Mouse (Mus musculus) heart, embryonic 14.5 days (tissue): Measurements from ENCODE around the gene Srrd. TPM values are rescaled to one million over a fixed set of nuclear protein-coding genes. Genes with fewer than 3 reads are reported as not detected.

ENCODE experiments used
- ATAC-seq: fragments of 200-750 bp; cut with Nextera tagmentation; 2 replicates; pipeline ENCODE4 v1.8.0; 2017; ENCODE audit warnings: low read depth, moderate TSS enrichment; ENCODE audit not compliant: insufficient number of reproducible peaks, insufficient read depth, low FRiP score
- H3K27ac ChIP-seq, 2 experiments: fragments of 200-500 bp in 1 of 2; fragments of 300-500 bp in 1 of 2; sonication (generic) in 1 of 2; replicated peaks in 1 of 2; 2 replicates each; pipeline ENCODE4 v1.5.1; 2012 to 2014; ENCODE audit warnings: low read depth in 2 of 2, low read length in 2 of 2, control low read depth in 1 of 2, mild to moderate bottlenecking in 1 of 2, mixed read lengths in 1 of 2; ENCODE audit not compliant: control insufficient read depth in 1 of 2, insufficient read depth in 1 of 2
- H3K27me3 ChIP-seq: fragments of 300-500 bp; sonication (generic); 2 replicates; pipeline ENCODE4 v1.6.1; 2014; ENCODE audit warnings: mild to moderate bottlenecking, low read length, control low read depth; ENCODE audit not compliant: control insufficient read depth, insufficient read depth
- H3K36me3 ChIP-seq: fragments of 300-500 bp; sonication (generic); 2 replicates; pipeline ENCODE4 v1.6.1; 2014; ENCODE audit warnings: mild to moderate bottlenecking, control low read depth, low read length, mixed read lengths; ENCODE audit not compliant: control insufficient read depth, insufficient read depth
- H3K4me1 ChIP-seq, 2 experiments: fragments of 200-500 bp in 1 of 2; fragments of 300-500 bp in 1 of 2; sonication (generic) in 1 of 2; 2 replicates each; pipeline ENCODE4 v1.6.1; 2012 to 2014; ENCODE audit warnings: low read length in 2 of 2, control low read depth in 1 of 2, mixed read lengths in 1 of 2; ENCODE audit not compliant: control insufficient read depth in 2 of 2, insufficient read depth in 2 of 2
- H3K4me2 ChIP-seq: fragments of 300-500 bp; sonication (generic); 2 replicates; pipeline ENCODE4 v1.6.1; 2014; ENCODE audit warnings: mild to moderate bottlenecking, low read length
- H3K4me3 ChIP-seq, 2 experiments: fragments of 200-500 bp in 1 of 2; fragments of 300-500 bp in 1 of 2; sonication (generic) in 1 of 2; 2 replicates each; pipeline ENCODE4 v1.5.1; 2012 to 2014; ENCODE audit warnings: low read length in 2 of 2, mild to moderate bottlenecking in 2 of 2, control low read depth in 1 of 2, low read depth in 1 of 2, moderate library complexity in 1 of 2; ENCODE audit not compliant: control insufficient read depth in 1 of 2, insufficient read depth in 1 of 2
- H3K9ac ChIP-seq: fragments of 300-500 bp; sonication (generic); 2 replicates; pipeline ENCODE4 v1.6.1; 2014; ENCODE audit warnings: mild to moderate bottlenecking, low read length
- H3K9me3 ChIP-seq: fragments of 300-500 bp; sonication (generic); 2 replicates; pipeline ENCODE4 v1.6.1; 2016; ENCODE audit warnings: low read length, control low read depth; ENCODE audit not compliant: control insufficient read depth
- WGBS: fragments of 180-500 bp; shearing (Covaris S2); extraction: QIAGEN DNeasy Blood & Tissue Kit; methylation state at CpG from one replicate; pipeline ENCODE4 v1.1.7; 2014; 5-methylcytosine and 5-hydroxymethylcytosine counted together
- polyA plus RNA-seq: library from polyadenylated mRNA; unstranded; fragments of >200 nt; fragmentation: Nextera tagmentation; extraction: Ambion mirVana; gene quantifications from 2 replicates; pipeline ENCODE4 v1.2.1, GENCODE M21; 2014

Srrd gene
- polyA plus RNA-seq, 1 experiment from 2014 or later: 25.4 TPM

- no peak for ATAC-seq
- no peak within 1 kb of the TSS for H3K27ac ChIP-seq
- peaks cover 30% of the 10 kb centered on the region for H3K36me3 ChIP-seq
- H3K9me3 ChIP-seq: no peaks in the 10 kb centered on the region
- H3K9ac ChIP-seq: no peak within 1 kb of the TSS
- H3K27me3 ChIP-seq: 0 out of 2 replicates have a peak, but pooled peaks cover 5% of the 10 kb centered on the region
- peaks cover 2 to 5% of the 10 kb centered on the region in 2 experiments; a peak in 2 of 4 replicates for H3K4me1 ChIP-seq
- WGBS: 63% methylated on average over 13 of the region's 13 CpGs
- H3K4me2 ChIP-seq: no peak within 1 kb of the TSS
- no peak within 1 kb of the TSS for H3K4me3 ChIP-seq
These were observed 13.1 kb upstream of the Srrd start, which contains the start of gene Gm6583 for GRCm38 (mm10) chr5:112355910-112356309. Gene Gm6583, minus strand, starts transcription at chr5:112356033.

GRCm38 (mm10) chr5:112355493-112355892 is 12.7 kb upstream of the Srrd start:
- Histone ChIP-seq H3K9ac (no peak overlapping the region), H3K4me1 (peaks cover 2 to 5% of the 10 kb centered on the region in 2 experiments; a peak in 2 of 4 replicates), H3K36me3 (peaks cover 34% of the 10 kb centered on the region), H3K27ac (no peak overlapping the region), H3K4me3 (no peak overlapping the region), H3K4me2 (no peak overlapping the region), H3K27me3 (0 out of 2 replicates have a peak, but pooled peaks cover 5% of the 10 kb centered on the region), H3K9me3 (no peaks in the 10 kb centered on the region)
- WGBS: 83% methylated on average over 6 of the region's 6 CpGs
- ATAC-seq: no peak

- Histone ChIP-seq H3K27ac (no peak overlapping the region), H3K4me1 (no peaks in the 10 kb centered on the region), H3K4me2 (no peak overlapping the region), H3K9ac (no peak overlapping the region), H3K4me3 (no peak overlapping the region), H3K9me3 (no peaks in the 10 kb centered on the region), H3K36me3 (peaks cover 76% of the 10 kb centered on the region), H3K27me3 (no peaks in the 10 kb centered on the region)
- ATAC-seq: no peak
- WGBS: 86% methylated on average over 8 of the region's 8 CpGs
These were observed 6.3 kb upstream of the Srrd start for GRCm38 (mm10) chr5:112349169-112349568.

- no peak overlapping the region for H3K4me3 ChIP-seq
- peaks cover 0 to 6% of the 10 kb centered on the region in 2 experiments; a peak in 3 of 4 replicates for H3K4me1 ChIP-seq
- H3K9me3 ChIP-seq: no peaks in the 10 kb centered on the region
- no peak overlapping the region for H3K9ac ChIP-seq
- no peaks in the 10 kb centered on the region for H3K27me3 ChIP-seq
- no peak for ATAC-seq
- 83% methylated on average over 16 of the region's 16 CpGs for WGBS
- H3K4me2 ChIP-seq: no peak overlapping the region
- no peak overlapping the region for H3K27ac ChIP-seq
- peaks cover 59% of the 10 kb centered on the region for H3K36me3 ChIP-seq
These were observed 3.5 kb upstream of the Srrd start for GRCm38 (mm10) chr5:112346211-112346965.

DNA sequence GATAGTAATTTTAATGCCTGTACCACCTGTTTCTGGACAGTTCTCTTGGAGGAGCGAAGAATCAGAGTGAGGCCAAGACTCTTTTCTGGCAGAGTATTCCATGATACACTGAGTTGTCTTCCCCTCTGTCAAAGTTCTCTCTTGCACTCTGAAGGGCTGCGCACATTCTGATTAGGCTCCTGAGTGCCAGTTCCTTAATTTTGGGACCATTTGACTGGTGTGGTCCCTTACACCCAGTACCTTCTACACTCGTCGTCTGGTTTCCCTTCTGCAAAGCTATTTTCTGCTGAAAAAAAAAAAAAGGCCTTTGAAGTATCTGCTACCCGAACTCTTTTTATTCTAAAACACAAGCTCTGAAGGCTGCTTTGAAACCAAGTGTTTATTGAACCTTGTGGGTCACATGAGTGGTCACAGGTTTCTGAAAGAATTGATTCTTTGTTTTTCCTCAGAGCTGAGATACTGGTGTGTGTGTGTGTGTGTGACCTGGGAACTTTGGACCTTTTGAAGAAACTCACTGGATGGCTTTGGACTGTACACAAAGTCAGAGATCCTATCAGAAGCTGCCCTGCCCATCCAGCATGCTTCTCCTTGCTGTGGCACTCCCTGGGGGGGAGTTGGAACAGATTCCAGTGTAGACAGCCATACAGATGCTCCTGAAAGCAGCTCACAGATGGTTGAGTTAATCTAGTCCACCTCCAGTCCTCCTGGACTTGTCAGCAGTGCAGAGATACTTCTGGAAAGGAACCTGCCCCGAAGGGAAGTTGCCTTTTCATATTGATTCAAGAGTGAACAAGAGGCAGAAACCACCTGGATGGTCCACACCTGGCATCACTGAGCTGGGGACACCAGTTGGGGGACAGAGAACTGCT is 1.5 kb upstream of the Srrd start:
- Histone ChIP-seq H3K4me3 (no peak overlapping the region), H3K4me2 (no peak overlapping the region; the same call in 1 of the 2 replicates), H3K9ac (no peak overlapping the region), H3K36me3 (peaks cover 45% of the 10 kb centered on the region), H3K9me3 (no peaks in the 10 kb centered on the region), H3K27me3 (no peaks in the 10 kb centered on the region), H3K27ac (no peak overlapping the region), H3K4me1 (peaks cover 0 to 6% of the 10 kb centered on the region in 2 experiments; a peak in 3 of 4 replicates)
- no peak for ATAC-seq
- WGBS: 78% methylated on average over 6 of the region's 6 CpGs

DNA sequence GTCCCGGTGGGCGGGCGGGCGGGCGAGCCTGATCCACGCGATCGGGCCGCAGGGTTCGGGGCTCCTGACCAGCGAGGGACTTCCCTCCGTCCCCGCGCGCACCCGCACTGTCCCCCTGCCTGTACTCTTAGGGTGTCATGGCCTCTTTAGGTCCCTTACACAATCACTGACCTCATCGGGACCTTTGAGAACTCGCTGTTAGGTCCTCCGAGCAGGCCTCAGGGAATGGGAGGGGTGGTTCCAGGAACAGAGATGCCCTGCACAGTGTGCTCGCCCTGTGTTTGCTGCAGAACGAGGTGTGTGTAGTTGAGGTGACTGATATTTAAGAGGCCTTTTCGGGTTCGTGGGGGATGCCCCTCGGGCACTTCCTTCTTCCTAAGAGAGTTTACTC is 360 bp upstream of the Srrd start:
- H3K36me3 ChIP-seq: peaks cover 44% of the 10 kb centered on the region
- peaks cover 0 to 6% of the 10 kb centered on the region in 2 experiments; a peak in 3 of 4 replicates for H3K4me1 ChIP-seq
- H3K9me3 ChIP-seq: no peaks in the 10 kb centered on the region
- H3K9ac ChIP-seq: peak overlapping the region; percentile 84
- H3K4me2 ChIP-seq: peak overlapping the region; percentile 78
- peak overlapping the region; percentile 19 to 60; a peak in 3 of 4 replicates for H3K27ac ChIP-seq
- H3K27me3 ChIP-seq: no peaks in the 10 kb centered on the region
- under 1% methylated on average over 24 of the region's 24 CpGs for WGBS
- no peak; the same call in 1 of the 2 replicates for ATAC-seq
- peak overlapping the region; percentile 75 to 97 for H3K4me3 ChIP-seq

DNA sequence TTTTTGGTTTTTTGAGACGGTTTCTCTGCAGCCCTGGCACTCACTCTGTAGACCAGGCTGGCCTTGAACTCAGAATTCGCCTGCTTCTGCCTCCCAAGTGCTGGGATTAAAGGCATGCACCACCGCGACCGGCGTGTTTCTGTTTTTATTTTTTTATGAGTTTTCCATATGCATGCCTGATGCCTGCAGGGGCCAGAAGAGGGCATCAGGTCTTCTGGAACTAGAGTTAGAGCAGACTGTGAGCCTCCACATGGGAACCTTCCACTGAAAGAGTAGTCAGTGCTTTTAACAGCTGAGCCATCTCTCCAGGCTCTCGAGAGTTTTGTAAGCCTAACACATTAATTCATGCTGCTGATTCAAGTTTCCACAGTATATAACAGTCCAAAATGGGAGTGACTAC is 3.6 kb downstream of the Srrd start:
- Histone ChIP-seq H3K4me1 (peaks cover 0 to 6% of the 10 kb centered on the region in 2 experiments; a peak in 3 of 4 replicates), H3K4me3 (no peak overlapping the region), H3K27ac (no peak overlapping the region), H3K36me3 (peaks cover 55% of the 10 kb centered on the region), H3K4me2 (no peak overlapping the region), H3K9me3 (no peaks in the 10 kb centered on the region), H3K9ac (no peak overlapping the region), H3K27me3 (no peaks in the 10 kb centered on the region)
- ATAC-seq: no peak
- 62% methylated on average over 7 of the region's 7 CpGs for WGBS
